Mouse (Mus musculus) C2C12 (cell line): ENCODE results near the gene Wscd1.

ENCODE experiments used
- CTCF ChIP-seq: IDR thresholded peaks from one replicate; pipeline ENCODE4 v1.5.1; 2011; ENCODE audit not compliant: control insufficient read depth, insufficient read depth, insufficient read length
- FOSL1 ChIP-seq: IDR thresholded peaks from one replicate; pipeline ENCODE4 v1.8.0; 2011; ENCODE audit warnings: mild to moderate bottlenecking, low read length; ENCODE audit not compliant: poor library complexity, insufficient read depth, severe bottlenecking
- MAX ChIP-seq: IDR thresholded peaks from one replicate; pipeline ENCODE4 v1.6.1; 2011; ENCODE audit warnings: mild to moderate bottlenecking, control low read depth
- MYOD1 ChIP-seq: IDR thresholded peaks from one replicate; pipeline ENCODE4 v1.6.1; 2011; ENCODE audit warnings: low read depth; ENCODE audit not compliant: control insufficient read depth, insufficient read length
- MYOG ChIP-seq: IDR thresholded peaks from one replicate; pipeline ENCODE4 v1.6.1; 2011; ENCODE audit not compliant: control insufficient read depth, insufficient read length; ENCODE audit errors: extremely low read depth
- USF1 ChIP-seq: IDR thresholded peaks from one replicate; pipeline ENCODE4 v1.6.1; 2011; ENCODE audit warnings: low read depth, mild to moderate bottlenecking, control low read depth, moderate library complexity

DNA sequence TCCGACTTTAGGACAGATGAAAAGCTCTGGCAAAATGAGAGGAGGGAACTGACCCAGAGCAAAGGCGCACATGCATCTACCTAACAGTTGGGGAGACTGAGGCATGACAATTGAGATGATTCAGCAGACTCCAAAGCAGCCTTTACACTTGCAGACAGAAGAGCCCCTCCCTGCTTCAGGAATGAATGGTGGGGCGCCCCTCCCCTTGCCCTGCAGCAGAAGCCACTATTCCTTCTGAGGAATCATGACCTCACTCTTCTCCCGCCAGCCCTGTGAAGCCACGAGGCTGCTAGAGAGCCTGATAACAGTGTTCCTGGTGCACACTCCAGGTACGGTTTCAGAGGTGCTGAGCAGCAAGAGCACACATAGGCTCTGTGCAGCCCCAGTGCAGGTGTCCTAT is 15.6 kb downstream of the Wscd1 start:
- TF ChIP-seq CTCF (no peak), MAX (no peak), MYOG (no peak), USF1 (no peak), MYOD1 (no peak), FOSL1 (no peak)
